Mouse (Mus musculus) ovary, postnatal 10 days (tissue): Measurements from ENCODE around the gene Lrp2.
A peak's percentile ranks its signal among the peaks of the same experiment; 100 is the strongest.

Experiments
- DNase-seq: peaks from one replicate; pipeline ENCODE4 v3.0.0; 2022; ENCODE audit warnings: low spot score

The Lrp2 gene

GRCm38 (mm10) chr2:69585886-69586398 is at the start of gene Lrp2:
Gene Lrp2 (minus strand): TSS chr2:69586065.
- peak; percentile 15 for DNase-seq

- no peak for DNase-seq
Measured at GRCm38 (mm10) chr2:69635064-69635701, 49.3 kb upstream of the Lrp2 start.

- DNase-seq, result no peak
Measured at GRCm38 (mm10) chr2:69631449-69631848, 45.6 kb upstream of the Lrp2 start.

GRCm38 (mm10) chr2:69630792-69631191 is 44.9 kb upstream of the Lrp2 start:
- no peak for DNase-seq

- no peak for DNase-seq
Measured at GRCm38 (mm10) chr2:69629914-69630313, 44.0 kb upstream of the Lrp2 start.

- no peak for DNase-seq
Measured at GRCm38 (mm10) chr2:69629215-69629614, 43.4 kb upstream of the Lrp2 start.

GRCm38 (mm10) chr2:69619286-69619685 is 33.4 kb upstream of the Lrp2 start:
- no peak for DNase-seq

- no peak for DNase-seq
Measured at GRCm38 (mm10) chr2:69618336-69618735, 32.5 kb upstream of the Lrp2 start.

- no peak for DNase-seq
Measured at GRCm38 (mm10) chr2:69613237-69613636, 27.4 kb upstream of the Lrp2 start.

GRCm38 (mm10) chr2:69612716-69613115 is 26.9 kb upstream of the Lrp2 start:
- DNase-seq, result no peak

GRCm38 (mm10) chr2:69612237-69612636 is 26.4 kb upstream of the Lrp2 start:
- DNase-seq, result no peak

- no peak for DNase-seq
Measured at GRCm38 (mm10) chr2:69606621-69607020, 20.8 kb upstream of the Lrp2 start.

- no peak for DNase-seq
Measured at GRCm38 (mm10) chr2:69603726-69604393, 18.0 kb upstream of the Lrp2 start.

- DNase-seq, result no peak
Measured at GRCm38 (mm10) chr2:69593168-69593567, 7.3 kb upstream of the Lrp2 start.

- DNase-seq, result no peak
Measured at GRCm38 (mm10) chr2:69592536-69592935, 6.7 kb upstream of the Lrp2 start.

- DNase-seq, result no peak
Measured at GRCm38 (mm10) chr2:69591966-69592505, 6.2 kb upstream of the Lrp2 start.

- DNase-seq, result no peak
Measured at GRCm38 (mm10) chr2:69590548-69590947, 4.7 kb upstream of the Lrp2 start.

GRCm38 (mm10) chr2:69587896-69588295 is 2.0 kb upstream of the Lrp2 start:
- no peak for DNase-seq

- DNase-seq, result no peak
Measured at GRCm38 (mm10) chr2:69586821-69587728, 1.2 kb upstream of the Lrp2 start.

GRCm38 (mm10) chr2:69585191-69585885 is 527 bp downstream of the Lrp2 start:
- DNase-seq, result peak; percentile 6

- DNase-seq, result no peak
Measured at GRCm38 (mm10) chr2:69584117-69584933, 1.5 kb downstream of the Lrp2 start.
